Mouse (Mus musculus) lung, embryonic 16.5 days (tissue): ENCODE results near the gene Samd4b. TPM values are rescaled to one million over a fixed set of nuclear protein-coding genes. Genes with fewer than 3 reads are reported as not detected.

Source experiments
- ATAC-seq: fragments of 200-750 bp; cut with Nextera tagmentation; 2 replicates; pipeline ENCODE4 v1.8.0; 2017; ENCODE audit warnings: low read depth, mild to moderate bottlenecking, moderate library complexity
- H3K27ac ChIP-seq: fragments of 300-500 bp; sonication (generic); 2 replicates; pipeline ENCODE4 v1.5.1; 2014; ENCODE audit warnings: mild to moderate bottlenecking, control low read depth, low read length
- H3K27me3 ChIP-seq: fragments of 300-500 bp; sonication (generic); 2 replicates; pipeline ENCODE4 v1.6.1; 2014; ENCODE audit warnings: low read depth, low read length, mixed read lengths; ENCODE audit not compliant: control insufficient read depth, insufficient read depth
- H3K36me3 ChIP-seq: fragments of 300-500 bp; sonication (generic); 2 replicates; pipeline ENCODE4 v1.6.1; 2014; ENCODE audit warnings: low read length; ENCODE audit not compliant: control insufficient read depth, insufficient read depth
- H3K4me1 ChIP-seq: fragments of 300-500 bp; sonication (generic); replicated peaks from 2 replicates; pipeline ENCODE4 v1.6.1; 2014; ENCODE audit warnings: low read length, mixed read lengths; ENCODE audit not compliant: control insufficient read depth, insufficient read depth
- H3K4me2 ChIP-seq: fragments of 300-500 bp; sonication (generic); 2 replicates; pipeline ENCODE4 v1.6.1; 2014; ENCODE audit warnings: low read depth, low read length, control low read depth
- H3K4me3 ChIP-seq: fragments of 300-500 bp; sonication (generic); 2 replicates; pipeline ENCODE4 v1.5.1; 2014; ENCODE audit warnings: mild to moderate bottlenecking, low read length, control low read depth
- H3K9ac ChIP-seq: fragments of 300-500 bp; sonication (generic); 2 replicates; pipeline ENCODE4 v1.6.1; 2014; ENCODE audit warnings: low read length, control low read depth
- H3K9me3 ChIP-seq: fragments of 300-500 bp; sonication (generic); 2 replicates; pipeline ENCODE4 v1.6.1; 2016; ENCODE audit warnings: low read length; ENCODE audit not compliant: control insufficient read depth
- WGBS: fragments of 180-500 bp; shearing (Covaris S2); extraction: QIAGEN DNeasy Blood & Tissue Kit; methylation state at CpG from one replicate; pipeline ENCODE4 v1.1.7; 2014; 5-methylcytosine and 5-hydroxymethylcytosine counted together
- polyA plus RNA-seq: library from polyadenylated mRNA; unstranded; fragments of >200 nt; fragmentation: Nextera tagmentation; extraction: Ambion mirVana; gene quantifications from 2 replicates; pipeline ENCODE4 v1.2.1, GENCODE M21; 2015

Gene Samd4b
- polyA plus RNA-seq: 11.9 and 15.1 TPM in 2 replicates

DNA sequence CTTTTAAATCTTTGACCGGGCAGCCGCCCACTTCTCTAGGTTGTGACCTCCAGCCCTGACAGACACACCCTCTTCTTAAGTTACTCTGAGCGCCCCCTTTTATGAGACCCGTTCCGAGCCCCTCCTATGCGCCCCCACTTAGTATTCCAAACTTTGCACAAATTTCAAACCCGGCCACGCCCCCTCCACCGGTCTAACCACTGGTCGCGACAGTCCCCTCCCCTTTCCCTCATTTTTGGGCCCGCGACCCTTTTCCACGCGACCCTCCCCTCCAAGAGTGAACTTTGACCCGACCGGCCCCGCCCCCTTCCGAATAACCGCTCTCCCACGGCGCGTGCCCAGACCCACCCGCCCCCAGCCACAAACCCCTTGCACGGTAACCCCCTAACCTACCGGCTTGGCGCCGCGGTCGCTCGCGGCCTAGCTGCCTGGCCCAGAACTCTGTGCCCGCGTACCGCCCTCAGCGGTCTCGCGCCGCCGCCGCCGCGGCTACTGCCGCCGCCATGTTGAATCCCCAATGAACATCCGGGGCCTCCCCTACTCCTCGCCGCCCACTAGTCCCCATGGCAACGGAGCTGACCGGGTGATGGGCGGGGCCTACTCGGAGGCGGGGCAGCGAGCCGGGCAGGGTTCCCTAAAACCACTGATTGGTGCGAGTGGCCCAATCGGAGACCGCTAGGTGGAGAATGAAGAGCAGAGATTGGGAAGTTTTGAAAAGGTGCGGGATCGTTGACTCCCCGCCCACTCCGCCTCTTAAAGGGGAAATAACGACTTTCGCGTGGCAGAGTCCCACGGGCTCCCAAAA lies at the start of gene Samd4b, which contains the start of gene Pak4:
Gene Samd4b, minus strand, starts transcription at position 503 of the 805 bp plus-strand sequence.
Gene Pak4, minus strand, starts transcription at position 544 of the 805 bp plus-strand sequence.
- Histone ChIP-seq H3K4me3 (peak within 1 kb of the TSS; percentile 58), H3K36me3 (peaks cover 2% of the 10 kb centered on the region; the same call in 1 of the 2 replicates), H3K27ac (peak within 1 kb of the TSS; percentile 75), H3K4me2 (peak within 1 kb of the TSS; percentile 78), H3K4me1 (peaks cover 41% of the 10 kb centered on the region), H3K9me3 (no peaks in the 10 kb centered on the region), H3K9ac (peak within 1 kb of the TSS; percentile 81), H3K27me3 (no peaks in the 10 kb centered on the region)
- WGBS: under 1% methylated on average over 65 of the region's 66 CpGs
- ATAC-seq: peak; percentile 96

DNA sequence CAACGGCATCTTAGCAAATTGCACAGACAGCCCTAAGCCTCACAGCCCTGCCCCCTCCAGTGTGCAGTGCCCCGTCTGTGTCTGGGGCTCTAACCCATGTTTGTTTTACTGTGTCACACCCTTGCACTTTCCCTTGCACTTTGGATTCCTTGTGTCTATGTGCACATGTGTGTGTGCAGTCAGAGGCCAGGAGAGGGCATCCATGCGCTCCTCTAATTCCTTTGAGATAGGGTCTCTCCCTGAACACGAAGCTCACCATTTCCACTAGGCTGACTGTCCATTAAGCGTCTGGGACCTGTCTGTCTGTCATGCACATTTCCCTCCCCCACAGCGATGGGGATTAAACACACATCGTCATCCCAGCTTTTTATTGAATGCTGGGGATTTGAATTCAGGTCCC lies 49.1 kb upstream of the Samd4b start:
- Histone ChIP-seq H3K27ac (no peak overlapping the region), H3K27me3 (no peaks in the 10 kb centered on the region), H3K36me3 (no peaks in the 10 kb centered on the region), H3K4me1 (no peaks in the 10 kb centered on the region), H3K4me2 (no peak overlapping the region), H3K9ac (no peak overlapping the region), H3K4me3 (no peak overlapping the region), H3K9me3 (no peaks in the 10 kb centered on the region)
- WGBS: 39% methylated on average over 7 of the region's 7 CpGs
- no peak for ATAC-seq

- no peak overlapping the region for H3K9ac ChIP-seq
- no peaks in the 10 kb centered on the region for H3K9me3 ChIP-seq
- H3K4me3 ChIP-seq: no peak overlapping the region
- no peaks in the 10 kb centered on the region for H3K36me3 ChIP-seq
- no peak overlapping the region for H3K27ac ChIP-seq
- no peak overlapping the region for H3K4me2 ChIP-seq
- no peaks in the 10 kb centered on the region for H3K27me3 ChIP-seq
- no peak for ATAC-seq
- no peaks in the 10 kb centered on the region for H3K4me1 ChIP-seq
- 90% methylated on average over 2 of the region's 2 CpGs for whole genome bisulfite sequencing
Observed at GRCm38 (mm10) chr7:28645947-28646475, 48.1 kb upstream of the Samd4b start.

DNA sequence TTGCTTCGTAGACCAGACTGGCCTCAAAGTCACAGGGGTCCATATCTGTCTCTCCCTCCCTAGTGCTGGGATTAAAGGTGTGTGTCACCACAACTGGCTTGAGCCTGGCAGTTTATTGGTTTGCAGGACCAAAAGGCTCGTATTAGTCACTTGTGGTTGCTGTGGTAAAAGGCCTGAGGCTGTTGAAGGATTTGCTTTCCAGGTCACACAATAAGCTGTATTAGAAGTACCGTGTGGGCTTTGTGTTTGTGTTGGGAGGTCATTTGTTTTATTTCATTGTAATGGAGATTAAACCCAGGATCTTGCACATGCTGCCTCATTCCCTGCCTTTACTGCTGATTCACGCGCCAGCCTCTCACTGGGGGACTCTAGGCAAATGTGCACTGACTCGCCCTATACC lies 47.4 kb upstream of the Samd4b start:
- Histone ChIP-seq H3K27me3 (no peaks in the 10 kb centered on the region), H3K4me1 (no peaks in the 10 kb centered on the region), H3K27ac (no peak overlapping the region), H3K4me2 (no peak overlapping the region), H3K36me3 (no peaks in the 10 kb centered on the region), H3K9me3 (no peaks in the 10 kb centered on the region), H3K9ac (no peak overlapping the region), H3K4me3 (no peak overlapping the region)
- WGBS: 79% methylated on average over 6 of the region's 6 CpGs
- no peak for ATAC-seq

DNA sequence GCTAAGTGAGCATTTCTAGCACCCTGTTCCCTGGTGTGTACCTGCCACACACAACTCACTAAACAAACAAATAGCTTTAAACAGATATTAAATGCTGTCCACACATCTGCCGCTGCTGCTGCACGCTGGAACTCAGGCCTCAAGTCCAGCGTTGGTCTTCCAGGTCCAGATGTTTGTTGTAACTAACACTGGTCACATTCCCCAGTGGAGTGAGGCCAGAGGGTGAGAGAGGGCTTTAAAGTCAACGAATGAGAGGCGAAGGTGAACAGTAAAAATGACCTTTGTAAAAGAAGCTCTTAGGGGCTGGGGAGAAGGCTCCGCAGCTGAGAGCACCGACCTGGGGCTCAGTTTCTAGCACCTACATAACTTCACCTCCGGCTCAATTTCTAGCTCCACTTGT lies 43.6 kb upstream of the Samd4b start:
- Histone ChIP-seq H3K9me3 (no peaks in the 10 kb centered on the region), H3K4me2 (no peak overlapping the region), H3K36me3 (no peaks in the 10 kb centered on the region), H3K4me1 (no peaks in the 10 kb centered on the region), H3K4me3 (no peak overlapping the region), H3K9ac (no peak overlapping the region), H3K27ac (no peak overlapping the region), H3K27me3 (no peaks in the 10 kb centered on the region)
- 0 out of 2 replicates have a peak, but pooled peaks have one; percentile 38 for ATAC-seq
- 28% methylated on average over 8 of the region's 8 CpGs for WGBS

GRCm38 (mm10) chr7:28637511-28637910 lies 39.6 kb upstream of the Samd4b start:
- no peaks in the 10 kb centered on the region for H3K27me3 ChIP-seq
- H3K4me2 ChIP-seq: no peak overlapping the region
- WGBS: 6% methylated on average over 8 of the region's 8 CpGs
- no peaks in the 10 kb centered on the region for H3K9me3 ChIP-seq
- no peak overlapping the region for H3K4me3 ChIP-seq
- no peak for ATAC-seq
- H3K4me1 ChIP-seq: no peaks in the 10 kb centered on the region
- H3K27ac ChIP-seq: no peak overlapping the region
- H3K9ac ChIP-seq: no peak overlapping the region
- H3K36me3 ChIP-seq: no peaks in the 10 kb centered on the region

- Histone ChIP-seq H3K27ac (no peak overlapping the region), H3K4me1 (no peaks in the 10 kb centered on the region), H3K9me3 (no peaks in the 10 kb centered on the region), H3K4me2 (no peak overlapping the region), H3K4me3 (no peak overlapping the region), H3K36me3 (no peaks in the 10 kb centered on the region), H3K9ac (no peak overlapping the region), H3K27me3 (peaks cover 27% of the 10 kb centered on the region)
- 36% methylated on average over 4 of the region's 4 CpGs for WGBS
- ATAC-seq: no peak
Observed at GRCm38 (mm10) chr7:28634128-28634527, 36.2 kb upstream of the Samd4b start.

DNA sequence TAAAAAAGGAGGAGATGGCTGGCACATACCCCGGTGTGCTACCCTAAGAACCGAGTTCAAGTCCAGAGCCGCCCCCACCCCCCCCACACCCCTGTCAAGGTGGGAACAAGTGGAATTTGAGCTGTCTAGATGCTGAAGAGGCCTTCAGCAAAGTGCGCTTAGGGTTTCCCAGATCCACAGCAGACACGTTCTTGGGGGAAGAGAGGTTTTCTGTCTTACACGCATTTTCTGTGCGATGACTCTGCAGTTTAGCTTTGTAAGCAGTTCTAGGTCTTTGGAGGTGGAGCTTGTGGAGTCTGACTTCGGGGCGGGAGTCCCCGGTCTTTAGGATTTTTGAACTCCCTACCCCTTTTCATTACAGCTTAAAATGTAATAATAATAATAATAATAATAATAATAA lies 33.1 kb upstream of the Samd4b start, which contains the start of gene Acp7:
Gene Acp7, minus strand, starts transcription at position 260 of the 400 bp plus-strand sequence.
- H3K9ac ChIP-seq: no peak within 1 kb of the TSS
- no peaks in the 10 kb centered on the region for H3K36me3 ChIP-seq
- H3K9me3 ChIP-seq: no peaks in the 10 kb centered on the region
- no peaks in the 10 kb centered on the region for H3K4me1 ChIP-seq
- peaks cover 35% of the 10 kb centered on the region for H3K27me3 ChIP-seq
- 20% methylated on average over 10 of the region's 10 CpGs for WGBS
- ATAC-seq: no peak
- peak within 1 kb of the TSS; percentile 43 for H3K4me2 ChIP-seq
- H3K27ac ChIP-seq: no peak within 1 kb of the TSS
- H3K4me3 ChIP-seq: peak within 1 kb of the TSS; percentile 22

DNA sequence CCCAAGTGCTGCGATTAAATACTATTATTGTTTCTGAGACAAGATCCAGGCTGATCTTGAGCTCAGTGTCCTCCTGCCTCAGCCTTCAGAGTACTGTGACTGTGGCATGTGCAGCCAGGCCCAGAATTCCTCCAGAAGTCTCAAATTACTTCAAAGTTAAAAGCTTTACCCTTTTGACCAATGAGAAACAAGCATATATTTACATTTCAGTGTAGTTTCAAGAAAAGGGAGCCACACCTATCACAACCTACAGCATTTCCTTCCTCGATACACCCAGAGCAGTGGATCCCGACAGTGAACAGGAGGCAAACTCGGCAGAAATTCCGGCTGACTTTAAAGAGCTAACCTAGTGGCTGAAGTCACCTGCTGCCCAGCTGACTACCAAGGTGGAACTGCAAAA lies 26.8 kb upstream of the Samd4b start:
- Histone ChIP-seq H3K27me3 (peaks cover 14% of the 10 kb centered on the region), H3K4me1 (no peaks in the 10 kb centered on the region), H3K9ac (no peak overlapping the region), H3K27ac (no peak overlapping the region), H3K4me2 (no peak overlapping the region), H3K4me3 (no peak overlapping the region), H3K36me3 (no peaks in the 10 kb centered on the region), H3K9me3 (no peaks in the 10 kb centered on the region)
- WGBS: 59% methylated on average over 5 of the region's 5 CpGs
- no peak for ATAC-seq
